Mouse (Mus musculus) CH12.LX (cell line): ENCODE measurements around the gene Tnfsf12. TPM values are rescaled to one million over a fixed set of nuclear protein-coding genes. Genes with fewer than 3 reads are reported as not detected.

Experiments
- DNase-seq: peaks from one replicate; pipeline ENCODE4 v3.0.0-alpha.2; 2013; ENCODE audit errors: extremely low read depth
- H3K27ac ChIP-seq: 2 replicates; pipeline ENCODE4 v1.5.1; 2012; ENCODE audit warnings: low read depth, mild to moderate bottlenecking, control low read depth, moderate library complexity; ENCODE audit not compliant: insufficient read depth
- H3K27me3 ChIP-seq: replicated peaks from 2 replicates; pipeline ENCODE3; 2012; ENCODE audit warnings: inconsistent platforms
- H3K36me3 ChIP-seq, 2 experiments: replicated peaks in 1 of 2; 2 replicates each; pipeline versions ENCODE3 to v1.6.1; 2012; ENCODE audit warnings: inconsistent platforms in 1 of 2, low read length in 1 of 2, mild to moderate bottlenecking in 1 of 2, mixed read lengths in 1 of 2, moderate library complexity in 1 of 2; ENCODE audit not compliant: control insufficient read depth in 1 of 2, insufficient read depth in 1 of 2
- H3K4me1 ChIP-seq, 2 experiments: 2 replicates each; pipeline ENCODE4 v1.6.1; 2012; ENCODE audit warnings: inconsistent platforms in 1 of 2, moderate library complexity in 1 of 2; ENCODE audit not compliant: insufficient read depth in 2 of 2, control insufficient read depth in 1 of 2
- H3K4me2 ChIP-seq: 2 replicates; pipeline ENCODE4 v1.6.1; 2012; ENCODE audit warnings: low read depth, mild to moderate bottlenecking, control low read depth; ENCODE audit not compliant: poor library complexity, insufficient read depth, severe bottlenecking
- H3K4me3 ChIP-seq, 3 experiments: fragments of 150-350 bp in 1 of 3; sonication (generic) in 1 of 3; replicated peaks in 1 of 3; 2 replicates each; pipeline versions ENCODE3 to v1.5.1; 2011 to 2012; ENCODE audit warnings: low read depth in 2 of 3, low read length in 2 of 3, mild to moderate bottlenecking in 2 of 3, moderate library complexity in 2 of 3, control low read depth in 1 of 3, improper control_type of control experiment in 1 of 3, inconsistent platforms in 1 of 3, mixed read lengths in 1 of 3; ENCODE audit not compliant: poor library complexity in 1 of 3
- H3K79me2 ChIP-seq: replicated peaks from 2 replicates; pipeline ENCODE4 v1.6.1; 2012; ENCODE audit warnings: mild to moderate bottlenecking, moderate library complexity; ENCODE audit not compliant: control insufficient read depth, poor library complexity, insufficient read depth, severe bottlenecking; ENCODE audit errors: extremely low read depth
- H3K9ac ChIP-seq: 2 replicates; pipeline ENCODE4 v1.6.1; 2012; ENCODE audit warnings: low read depth, mild to moderate bottlenecking, control low read depth, moderate library complexity; ENCODE audit not compliant: insufficient read depth
- H3K9me3 ChIP-seq: replicated peaks from 2 replicates; pipeline ENCODE3; 2012; ENCODE audit warnings: low read length, inconsistent platforms, mixed read lengths
- BHLHE40 ChIP-seq: IDR thresholded peaks from 2 replicates; pipeline ENCODE4 v1.6.1; 2011; ENCODE audit warnings: mild to moderate bottlenecking, low read depth, low read length, improper control_type of control experiment
- CHD2 ChIP-seq: IDR thresholded peaks from 2 replicates; pipeline ENCODE4 v1.6.1; 2011; ENCODE audit warnings: low read length, improper control_type of control experiment
- CTCF ChIP-seq, 2 experiments: IDR thresholded peaks in 1 of 2; conservative IDR thresholded peaks in 1 of 2; 2 replicates each; pipeline ENCODE4 v1.5.1; 2011 to 2012; ENCODE audit warnings: low read depth in 2 of 2, low read length in 2 of 2, improper control_type of control experiment in 1 of 2, inconsistent platforms in 1 of 2, mild to moderate bottlenecking in 1 of 2, moderate library complexity in 1 of 2
- E2F4 ChIP-seq: IDR thresholded peaks from 2 replicates; pipeline ENCODE4 v1.6.1; 2011; ENCODE audit warnings: low read depth, low read length, improper control_type of control experiment; ENCODE audit not compliant: insufficient replicate concordance
- EP300 ChIP-seq: IDR thresholded peaks from 2 replicates; pipeline ENCODE4 v1.6.1; 2011; ENCODE audit warnings: low read length, improper control_type of control experiment
- MAFK ChIP-seq: IDR thresholded peaks from 2 replicates; pipeline ENCODE4 v1.6.1; 2011; ENCODE audit warnings: low read length, improper control_type of control experiment; ENCODE audit not compliant: insufficient replicate concordance
- MAX ChIP-seq: IDR thresholded peaks from 2 replicates; pipeline ENCODE4 v1.6.1; 2011; ENCODE audit warnings: low read length, improper control_type of control experiment
- MXI1 ChIP-seq: IDR thresholded peaks from 2 replicates; pipeline ENCODE4 v1.6.1; 2011; ENCODE audit warnings: mild to moderate bottlenecking, low read depth, low read length, improper control_type of control experiment
- MYC ChIP-seq: IDR thresholded peaks from 2 replicates; pipeline ENCODE4 v1.6.1; 2011; ENCODE audit warnings: low read depth, mild to moderate bottlenecking, improper control_type of control experiment, low read length
- NELFE ChIP-seq: IDR thresholded peaks from 2 replicates; pipeline ENCODE4 v1.6.1; 2011; ENCODE audit warnings: low read depth, low read length, improper control_type of control experiment
- POLR2AphosphoS2 ChIP-seq: IDR thresholded peaks from 2 replicates; pipeline ENCODE4 v1.6.1; 2011; ENCODE audit warnings: low read depth, low read length, improper control_type of control experiment
- RCOR1 ChIP-seq: conservative IDR thresholded peaks from 2 replicates; pipeline ENCODE4 v1.6.1; 2012; ENCODE audit warnings: low read depth, mild to moderate bottlenecking, inconsistent platforms, low read length, improper control_type of control experiment
- UBTF ChIP-seq: IDR thresholded peaks from 2 replicates; pipeline ENCODE4 v1.6.1; 2012; ENCODE audit warnings: low read depth, mild to moderate bottlenecking, inconsistent platforms, low read length, improper control_type of control experiment, moderate library complexity
- USF1 ChIP-seq: IDR thresholded peaks from 2 replicates; pipeline ENCODE4 v1.6.1; 2014; ENCODE audit warnings: low read depth, mild to moderate bottlenecking, inconsistent platforms, low read length, improper control_type of control experiment
- USF2 ChIP-seq: conservative IDR thresholded peaks from 2 replicates; pipeline ENCODE4 v1.6.1; 2011; ENCODE audit warnings: low read depth, low read length, improper control_type of control experiment
- ZC3H11A ChIP-seq: IDR thresholded peaks from 2 replicates; pipeline ENCODE4 v1.6.1; 2012; ENCODE audit warnings: low read depth, mild to moderate bottlenecking, inconsistent platforms, low read length, improper control_type of control experiment
- ZMIZ1 ChIP-seq: IDR thresholded peaks from 2 replicates; pipeline ENCODE4 v1.6.1; 2012; ENCODE audit warnings: low read depth, mild to moderate bottlenecking, inconsistent platforms, low read length, improper control_type of control experiment
- dilution Hi-C: fragments of 300-500 bp; cut with MboI; formaldehyde crosslinking; loops from 2 replicates; pipeline ENCODE4 v1.14.3; 2020; ENCODE audit warnings: low sequenced_read_pairs; ENCODE audit not compliant: extremely low pct_unique_long_range_greater_than_20kb, extremely low pct_ligation_motif_present
- in situ Hi-C: fragments of 300-500 bp; cut with MboI; formaldehyde crosslinking; loops from 3 replicates; pipeline ENCODE4 v1.14.3; 2019; ENCODE audit warnings: low sequenced_read_pairs, low pct_ligation_motif_present, low pct_unique_long_range_greater_than_20kb, mixed read lengths
- polyA plus RNA-seq: library from polyadenylated mRNA; unstranded; fragments of >175 nt; gene quantifications from 2 replicates; pipeline ENCODE4 v1.2.1, GENCODE M21; 2012; ENCODE audit warnings: low read depth; ENCODE audit not compliant: insufficient read length
- total RNA-seq, 2 experiments: library from RNA; depleted of rRNA; stranded (reverse); fragments of 300-350 nt in 1 of 2; fragments of >200 nt in 1 of 2; gene quantifications; 2 replicates each; pipeline ENCODE4 v1.2.3; 2012 to 2014

Tnfsf12 gene
- total and polyA plus RNA-seq, 3 experiments, result not detected

- Histone ChIP-seq H3K36me3 (no peaks in the 10 kb centered on the region), H3K27ac (no peak overlapping the region), H3K27me3 (no peaks in the 10 kb centered on the region), H3K4me1 (peaks cover 4 to 29% of the 10 kb centered on the region in 2 experiments), H3K4me3 (no peak overlapping the region), H3K79me2 (no peaks in the 10 kb centered on the region), H3K9ac (no peak overlapping the region), H3K9me3 (no peaks in the 10 kb centered on the region), H3K4me2 (no peak overlapping the region)
- TF ChIP-seq CTCF (conservative IDR thresholded peaks at IDR 0.05 in 1 of 2, IDR thresholded peaks at IDR 0.05 in 1 of 2; ENCODE audit: low read depth in 2 of 2, low read length in 2 of 2) (no peak), USF2 (no peak), ZC3H11A (no peak)
- dilution Hi-C loops (no loop called here), in situ Hi-C loops (loop anchor here (10.0 kb wide), 1 partner anchor 58 kb away; no protein-coding TSS in a partner anchor)
- no peak for DNase-seq
Observed at GRCm38 (mm10) chr11:69687061-69687460, 8.6 kb downstream of the Tnfsf12 start.

GRCm38 (mm10) chr11:69686377-69686776, 9.3 kb downstream of the Tnfsf12 start:
- Histone ChIP-seq H3K9ac (no peak overlapping the region), H3K9me3 (no peaks in the 10 kb centered on the region), H3K79me2 (peaks cover 3% of the 10 kb centered on the region), H3K36me3 (no peaks in the 10 kb centered on the region), H3K4me3 (no peak overlapping the region), H3K27me3 (no peaks in the 10 kb centered on the region)
- DNase-seq, result no peak
- dilution Hi-C loops, result no loop called here
- TF ChIP-seq BHLHE40 (no peak), CHD2 (no peak), POLR2AphosphoS2 (no peak), ZC3H11A (no peak), ZMIZ1 (no peak), EP300 (no peak), MYC (no peak), MAFK (no peak), MXI1 (no peak), RCOR1 (no peak), UBTF (no peak), MAX (no peak), USF1 (no peak), NELFE (no peak), E2F4 (no peak)
- TF ChIP-seq, all 38 proteins: peak for 0
- no peak overlapping the region for H3K4me2 ChIP-seq
- in situ Hi-C loops, result loop anchor here (10.0 kb wide), 1 partner anchor 58 kb away; no protein-coding TSS in a partner anchor
- H3K4me1 ChIP-seq, result peaks cover 4 to 29% of the 10 kb centered on the region in 2 experiments
- no peak overlapping the region for H3K27ac ChIP-seq
